Mouse (Mus musculus) liver, embryonic 14.5 days (tissue): Measurements from ENCODE around the gene Vps52. TPM values are rescaled to one million over a fixed set of nuclear protein-coding genes. Genes with fewer than 3 reads are reported as not detected.

Experiments used
- ATAC-seq: fragments of 200-750 bp; cut with Nextera tagmentation; 2 replicates; pipeline ENCODE4 v1.8.0; 2017; ENCODE audit warnings: moderate number of reproducible peaks, mild to moderate bottlenecking, moderate library complexity; ENCODE audit not compliant: insufficient read depth
- DNase-seq, 3 experiments: peaks; one replicate each; pipeline ENCODE4 v3.0.0-alpha.2; 2012 to 2013; ENCODE audit warnings: low read depth in 3 of 3, low spot score in 3 of 3
- H3K27ac ChIP-seq: fragments of 300-500 bp; sonication (generic); 2 replicates; pipeline ENCODE4 v1.5.1; 2014; ENCODE audit warnings: moderate library complexity, mild to moderate bottlenecking, control low read depth, inconsistent platforms
- H3K27me3 ChIP-seq: fragments of 300-500 bp; sonication (generic); 2 replicates; pipeline ENCODE4 v1.6.1; 2014; ENCODE audit warnings: mild to moderate bottlenecking, low read length, moderate library complexity; ENCODE audit not compliant: control insufficient read depth, insufficient read depth
- H3K36me3 ChIP-seq: fragments of 300-500 bp; sonication (generic); replicated peaks from 2 replicates; pipeline ENCODE4 v1.6.1; 2014; ENCODE audit warnings: low read depth; ENCODE audit not compliant: control insufficient read depth, insufficient read depth
- H3K4me1 ChIP-seq, 2 experiments: fragments of 200-500 bp in 1 of 2; fragments of 300-500 bp in 1 of 2; sonication (generic) in 1 of 2; replicated peaks; 2 replicates each; pipeline ENCODE4 v1.6.1; 2012 to 2014; ENCODE audit warnings: antibody characterized with exemption in 1 of 2, inconsistent platforms in 1 of 2, low read length in 1 of 2; ENCODE audit not compliant: control insufficient read depth in 2 of 2, insufficient read depth in 2 of 2
- H3K4me2 ChIP-seq: fragments of 300-500 bp; sonication (generic); 2 replicates; pipeline ENCODE4 v1.6.1; 2014; ENCODE audit warnings: low read depth, mild to moderate bottlenecking, control low read depth, moderate library complexity
- H3K4me3 ChIP-seq, 2 experiments: fragments of 200-500 bp in 1 of 2; fragments of 300-500 bp in 1 of 2; sonication (generic) in 1 of 2; 2 replicates each; pipeline ENCODE4 v1.5.1; 2012 to 2014; ENCODE audit warnings: low read depth in 2 of 2, low read length in 2 of 2, mild to moderate bottlenecking in 2 of 2, control low read depth in 1 of 2, inconsistent platforms in 1 of 2, moderate library complexity in 1 of 2; ENCODE audit not compliant: insufficient read depth in 1 of 2
- H3K9ac ChIP-seq: fragments of 300-500 bp; sonication (generic); replicated peaks from 2 replicates; pipeline ENCODE4 v1.6.1; 2014; ENCODE audit warnings: mild to moderate bottlenecking, control low read depth, moderate library complexity
- H3K9me3 ChIP-seq: fragments of 300-500 bp; sonication (generic); 2 replicates; pipeline ENCODE4 v1.6.1; 2016; ENCODE audit warnings: low read length, mixed read lengths; ENCODE audit not compliant: control insufficient read depth
- CTCF ChIP-seq: IDR thresholded peaks from 2 replicates; pipeline ENCODE4 v1.5.1; 2016; ENCODE audit warnings: antibody characterized with exemption, low read depth, control low read depth
- EP300 ChIP-seq: IDR thresholded peaks from 2 replicates; pipeline ENCODE4 v1.6.1; 2016; ENCODE audit warnings: antibody characterized with exemption, low read depth
- WGBS: fragments of 180-500 bp; shearing (Covaris S2); extraction: QIAGEN DNeasy Blood & Tissue Kit; methylation state at CpG from one replicate; pipeline ENCODE4 v1.1.7; 2014; ENCODE audit not compliant: insufficient replicate concordance; 5-methylcytosine and 5-hydroxymethylcytosine counted together
- polyA plus RNA-seq, 2 experiments: library from polyadenylated mRNA; depleted of rRNA in 1 of 2; stranded (reverse) in 1 of 2; unstranded in 1 of 2; fragments of >200 nt; fragmentation: Nextera tagmentation in 1 of 2; extraction: Ambion mirVana in 1 of 2; gene quantifications; 2 replicates each; pipeline versions ENCODE4 v1.2.1 to v1.2.3; 2012 to 2014

Vps52 gene
- polyA plus RNA-seq, 2 experiments: 15.2 to 17.4 TPM

DNA sequence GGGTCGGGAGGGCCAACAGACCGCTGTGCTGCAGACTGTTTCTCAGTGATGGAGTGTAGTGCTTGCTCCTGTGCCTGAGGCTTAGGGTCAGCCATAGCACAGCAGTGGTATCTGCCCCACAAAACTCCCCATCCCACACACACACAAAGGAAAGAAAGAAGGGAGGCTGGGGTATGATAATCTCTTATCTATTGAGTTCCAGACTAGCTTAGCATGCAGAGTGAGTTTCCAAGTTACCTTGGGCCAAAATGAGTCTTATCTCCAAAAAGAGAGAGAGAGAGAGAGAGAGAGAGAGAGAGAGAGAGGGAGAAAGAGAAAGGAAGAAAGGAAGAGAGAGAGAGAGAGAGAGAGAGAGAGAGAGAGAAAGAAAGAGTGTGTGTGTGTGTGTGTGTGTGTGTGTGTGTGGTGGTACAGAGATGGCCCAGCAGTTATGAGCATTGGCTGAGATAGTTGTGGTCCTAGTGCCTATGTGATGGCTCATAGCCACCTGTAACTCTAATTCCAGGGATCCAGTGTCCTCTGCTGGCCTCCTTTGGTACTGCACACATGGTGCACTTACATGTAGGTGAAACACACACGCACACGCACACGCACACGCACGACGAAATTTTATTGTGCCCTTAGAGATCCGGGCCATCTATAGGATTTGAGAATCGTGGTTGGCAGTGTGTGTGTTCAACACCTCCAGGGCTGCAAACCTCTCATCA is 30.9 kb upstream of the Vps52 start:
- H3K4me2 ChIP-seq: no peak overlapping the region
- H3K9ac ChIP-seq: no peak overlapping the region
- 74% methylated on average over 10 of the region's 10 CpGs for WGBS
- no peak overlapping the region for H3K27ac ChIP-seq
- TF ChIP-seq EP300 (0 out of 2 replicates have a peak, but pooled peaks have one; percentile 38), CTCF (peak; percentile 88)
- peaks cover 4 to 8% of the 10 kb centered on the region in 2 experiments; a peak in 2 of 4 replicates for H3K4me1 ChIP-seq
- no peaks in the 10 kb centered on the region for H3K9me3 ChIP-seq
- no peak overlapping the region for H3K4me3 ChIP-seq
- H3K36me3 ChIP-seq: no peaks in the 10 kb centered on the region; the same call in 1 of the 2 replicates
- H3K27me3 ChIP-seq: no peaks in the 10 kb centered on the region
- ATAC-seq: peak; percentile 32
- no peak for DNase-seq

GRCm38 (mm10) chr17:33925406-33926116 is 30.1 kb upstream of the Vps52 start:
- Histone ChIP-seq H3K36me3 (no peaks in the 10 kb centered on the region; the same call in 1 of the 2 replicates), H3K9ac (no peak overlapping the region), H3K4me2 (no peak overlapping the region), H3K4me3 (no peak overlapping the region), H3K9me3 (no peaks in the 10 kb centered on the region), H3K4me1 (peaks cover 4 to 8% of the 10 kb centered on the region in 2 experiments; a peak in 2 of 4 replicates), H3K27ac (no peak overlapping the region), H3K27me3 (no peaks in the 10 kb centered on the region)
- ATAC-seq: no peak
- 85% methylated on average over 21 of the region's 21 CpGs for WGBS
- no peak for DNase-seq
- TF ChIP-seq CTCF (peak; percentile 39), EP300 (no peak)

GRCm38 (mm10) chr17:33926207-33926932 is 29.2 kb upstream of the Vps52 start:
- no peak overlapping the region for H3K9ac ChIP-seq
- no peak overlapping the region for H3K4me3 ChIP-seq
- no peak overlapping the region for H3K4me2 ChIP-seq
- WGBS: 78% methylated on average over 17 of the region's 17 CpGs
- H3K27ac ChIP-seq: no peak overlapping the region
- no peak for ATAC-seq
- no peak for DNase-seq
- no peaks in the 10 kb centered on the region for H3K9me3 ChIP-seq
- TF ChIP-seq CTCF (peak; percentile 74), EP300 (no peak)
- no peaks in the 10 kb centered on the region; the same call in 1 of the 2 replicates for H3K36me3 ChIP-seq
- peaks cover 4 to 6% of the 10 kb centered on the region in 2 experiments; a peak in 2 of 4 replicates for H3K4me1 ChIP-seq
- H3K27me3 ChIP-seq: no peaks in the 10 kb centered on the region

- H3K9ac ChIP-seq: peak overlapping the region; percentile 79
- no peak for ATAC-seq
- no peaks in the 10 kb centered on the region for H3K9me3 ChIP-seq
- peaks cover 2% of the 10 kb centered on the region; the same call in 1 of the 2 replicates for H3K36me3 ChIP-seq
- H3K27me3 ChIP-seq: no peaks in the 10 kb centered on the region
- TF ChIP-seq CTCF: no peak
- TF ChIP-seq EP300: no peak
- no peak for DNase-seq
- peak overlapping the region; percentile 45; the same call in 1 of the 2 replicates for H3K27ac ChIP-seq
- 52% methylated on average over 21 of the region's 21 CpGs for WGBS
- peaks cover 4 to 6% of the 10 kb centered on the region in 2 experiments; a peak in 2 of 4 replicates for H3K4me1 ChIP-seq
- H3K4me3 ChIP-seq: peak overlapping the region; percentile 85 to 88
- peak overlapping the region; percentile 100 for H3K4me2 ChIP-seq
These were observed 27.2 kb upstream of the Vps52 start for GRCm38 (mm10) chr17:33928251-33928947.
